Mouse (Mus musculus) spleen, adult 12 weeks (tissue): ENCODE measurements around the gene Ramp1.

Experiments used
- DNase-seq: peaks from one replicate; pipeline ENCODE4 v3.0.0; 2022; ENCODE audit warnings: low spot score

The Ramp1 gene

DNA sequence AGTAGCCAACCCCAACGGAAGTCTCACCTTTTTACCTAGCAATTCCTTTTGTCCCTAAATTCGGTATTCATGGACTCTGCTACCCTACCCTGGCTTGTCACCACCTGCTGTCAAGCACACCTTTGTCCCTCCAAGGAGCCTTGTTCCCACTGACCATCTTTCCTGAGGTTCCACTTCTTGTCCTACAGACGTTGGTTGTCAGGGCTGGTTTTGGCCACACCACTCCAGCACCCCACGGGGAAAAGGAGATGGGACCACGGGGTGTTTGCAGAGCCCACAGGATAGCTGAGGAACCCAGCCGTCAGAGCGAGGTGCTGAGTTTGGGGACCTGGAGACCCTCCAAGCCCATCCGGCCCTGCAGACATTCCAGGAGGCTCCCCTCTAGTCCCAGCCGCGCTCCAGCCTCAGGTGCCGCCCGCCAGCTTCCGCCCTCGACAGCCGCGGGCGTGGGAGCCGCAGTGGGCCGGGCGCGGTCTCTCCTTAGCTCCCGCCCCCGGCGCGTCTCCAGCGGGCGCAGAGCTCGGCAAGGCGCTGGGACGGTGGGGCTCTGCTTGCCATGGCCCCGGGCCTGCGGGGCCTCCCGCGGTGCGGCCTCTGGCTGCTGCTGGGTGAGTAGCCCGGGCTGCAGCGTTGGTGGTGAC, at the start of gene Ramp1:
Gene Ramp1 (plus strand): TSS at position 290 of the 641 bp plus-strand sequence.
- DNase-seq: no peak

DNA sequence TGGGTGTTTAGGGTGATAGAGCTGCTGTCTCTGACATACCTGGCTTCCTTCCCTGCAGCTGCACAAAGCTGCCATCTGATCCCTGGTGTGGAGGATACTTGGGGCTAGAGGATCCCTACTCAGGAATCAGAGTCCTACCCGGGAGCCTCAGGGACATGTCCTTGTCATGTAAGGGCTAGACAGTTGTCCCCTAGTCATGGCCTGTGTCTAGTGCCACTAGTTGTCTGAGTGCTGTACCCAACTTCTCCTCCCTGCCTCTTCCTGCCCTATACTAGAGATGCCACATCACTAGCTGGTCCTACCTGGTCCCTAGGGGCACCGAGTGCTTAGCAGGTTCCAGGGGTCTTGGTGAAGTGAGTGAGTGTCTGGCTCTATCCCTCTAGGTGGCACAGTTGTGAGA, 42.6 kb upstream of the Ramp1 start:
- no peak for DNase-seq

- DNase-seq: no peak
These were observed 34.8 kb upstream of the Ramp1 start, which contains the start of gene Rbm44 for GRCm38 (mm10) chr1:91144813-91145212. Gene Rbm44 (plus strand): TSS chr1:91145089.

DNA sequence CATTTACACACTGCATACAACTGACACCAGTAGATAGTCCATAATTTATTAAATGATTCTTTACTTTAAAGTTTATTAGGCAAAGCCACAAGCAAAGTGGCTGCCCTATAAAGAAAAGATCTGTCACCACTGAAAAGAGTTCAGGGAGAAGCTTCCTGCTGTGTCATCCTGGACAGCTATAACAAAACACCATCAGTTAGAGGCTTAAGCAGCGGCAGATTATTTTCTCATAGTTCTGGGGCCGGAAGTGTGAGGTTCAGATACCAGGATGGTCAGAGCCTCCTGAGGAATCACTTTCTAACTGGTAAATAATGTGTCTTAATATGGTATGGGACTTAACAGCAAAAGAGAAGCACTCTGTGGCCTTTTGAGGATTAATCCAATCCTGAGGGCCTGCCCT, 28.1 kb upstream of the Ramp1 start:
- DNase-seq: no peak

DNA sequence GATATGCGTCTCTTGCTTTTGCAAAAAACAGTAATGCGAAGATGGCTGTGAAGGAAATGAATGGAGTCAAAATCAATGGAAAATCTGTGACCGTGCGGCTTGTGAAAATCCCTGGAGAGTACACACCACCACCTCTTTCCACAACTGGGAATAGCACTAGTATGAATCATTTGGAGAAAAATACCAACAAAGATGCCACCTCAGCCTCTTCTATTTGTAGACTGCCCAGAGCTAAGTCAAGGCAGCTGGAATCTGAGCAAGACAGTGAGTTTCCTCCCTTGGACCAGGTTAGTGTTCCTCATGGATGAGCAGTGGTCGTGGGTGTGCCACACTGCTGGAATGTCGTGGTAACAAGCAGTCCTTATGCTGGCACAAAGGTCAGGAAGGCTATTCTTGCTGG, 12.8 kb upstream of the Ramp1 start:
- DNase-seq: no peak

- DNase-seq: no peak
These were observed 10.5 kb upstream of the Ramp1 start for GRCm38 (mm10) chr1:91169157-91169556.

DNA sequence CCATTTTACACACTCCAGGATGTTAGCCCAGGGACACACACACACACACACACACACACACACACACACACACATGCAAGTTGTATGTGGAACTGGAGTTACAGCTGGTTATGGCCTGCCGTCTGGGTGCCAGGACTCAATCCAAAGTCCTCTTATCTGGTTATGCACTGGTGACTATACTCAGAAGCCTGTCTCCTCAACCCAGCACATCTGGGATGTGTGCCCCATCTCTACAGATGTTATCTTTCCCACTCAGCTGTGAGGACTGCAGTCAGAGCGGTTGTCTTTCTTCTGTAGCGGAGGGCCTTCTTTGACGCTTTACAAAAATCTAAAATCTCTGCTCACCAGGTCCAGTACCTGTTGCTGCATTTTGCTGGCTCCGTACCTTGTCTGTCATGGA, 4.8 kb upstream of the Ramp1 start:
- no peak for DNase-seq

DNA sequence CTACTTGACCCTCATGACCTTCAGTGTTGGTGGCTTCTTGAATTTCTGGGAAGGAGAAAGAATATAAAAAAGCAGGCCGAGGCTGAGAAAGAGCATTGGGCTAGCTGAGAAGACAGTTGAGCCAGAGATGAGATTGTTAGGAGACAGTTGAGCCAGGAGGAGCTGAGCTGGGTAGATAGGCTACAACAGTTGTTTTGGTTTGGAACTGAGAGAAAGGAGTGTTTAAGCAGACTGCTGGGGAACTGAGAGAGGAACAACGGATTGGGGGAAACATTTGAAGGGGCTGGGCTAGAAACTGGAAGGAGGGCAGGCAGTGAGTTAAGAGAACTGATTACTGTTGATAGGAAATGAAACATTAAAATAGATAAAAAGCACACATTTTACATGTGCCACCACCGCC, 3.6 kb upstream of the Ramp1 start:
- no peak for DNase-seq

GRCm38 (mm10) chr1:91176871-91177270, 2.8 kb upstream of the Ramp1 start:
- DNase-seq: no peak

- DNase-seq: peak; percentile 59
These were observed 536 bp upstream of the Ramp1 start for GRCm38 (mm10) chr1:91179086-91179485.

GRCm38 (mm10) chr1:91180174-91180565, 548 bp downstream of the Ramp1 start:
- no peak for DNase-seq

- no peak for DNase-seq
These were observed 1.1 kb downstream of the Ramp1 start for GRCm38 (mm10) chr1:91180723-91181122.

DNA sequence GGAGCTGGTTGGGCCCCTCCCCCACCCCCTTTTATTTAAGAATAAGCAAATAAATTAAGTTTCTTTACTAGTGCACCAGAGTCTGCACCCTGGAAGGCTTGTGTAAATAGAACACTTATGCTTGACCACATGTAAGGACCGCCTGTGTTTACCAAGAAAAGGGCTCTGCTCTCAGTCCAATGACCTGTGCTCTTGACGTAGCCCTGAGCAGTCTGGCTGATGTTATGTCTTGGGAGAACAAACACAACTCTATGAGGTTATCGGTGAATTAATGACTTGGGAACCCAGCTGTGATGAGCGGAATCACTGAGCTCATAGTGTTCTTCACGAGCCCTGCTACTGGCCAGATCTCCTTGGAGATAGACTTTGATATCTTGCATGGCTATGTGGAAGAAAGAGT, 1.6 kb downstream of the Ramp1 start:
- no peak for DNase-seq

DNA sequence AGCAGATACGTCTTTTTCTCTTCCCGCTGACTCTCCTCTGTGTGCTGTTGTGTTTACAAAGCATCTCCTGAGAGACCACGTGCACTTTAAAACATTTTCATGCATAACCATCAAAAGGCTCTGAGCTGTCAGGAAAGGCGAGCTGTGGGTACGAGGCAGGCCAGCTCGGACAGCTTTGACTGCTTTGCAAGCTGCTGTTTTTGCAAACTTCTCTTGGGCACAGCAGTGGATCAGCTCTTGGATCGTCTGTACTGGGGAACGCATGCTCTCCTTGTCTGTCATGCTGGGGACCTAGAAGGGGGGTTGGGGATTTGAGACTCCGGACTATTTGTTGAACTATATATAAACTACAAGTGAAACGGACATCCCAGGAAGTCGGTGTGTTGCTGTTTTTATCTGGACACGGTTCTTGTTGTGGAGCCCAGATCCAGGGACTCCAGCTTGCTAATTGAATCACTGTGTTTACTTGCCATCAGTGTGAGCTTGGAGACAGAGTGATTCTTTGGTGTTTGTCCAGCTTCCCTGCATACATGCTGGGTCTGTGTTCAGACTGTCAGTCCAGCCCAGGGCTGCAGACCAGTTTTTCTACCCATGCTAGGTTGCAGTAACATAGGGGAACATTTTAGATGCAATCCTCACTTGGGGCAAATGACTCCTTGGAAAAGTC, 2.3 kb downstream of the Ramp1 start:
- DNase-seq: no peak

GRCm38 (mm10) chr1:91183305-91183704, 3.7 kb downstream of the Ramp1 start:
- no peak for DNase-seq

- DNase-seq: no peak
These were observed 7.1 kb downstream of the Ramp1 start for GRCm38 (mm10) chr1:91186677-91187076.

GRCm38 (mm10) chr1:91187315-91187714, 7.7 kb downstream of the Ramp1 start:
- no peak for DNase-seq

- no peak for DNase-seq
These were observed 8.4 kb downstream of the Ramp1 start for GRCm38 (mm10) chr1:91187786-91188640.

DNA sequence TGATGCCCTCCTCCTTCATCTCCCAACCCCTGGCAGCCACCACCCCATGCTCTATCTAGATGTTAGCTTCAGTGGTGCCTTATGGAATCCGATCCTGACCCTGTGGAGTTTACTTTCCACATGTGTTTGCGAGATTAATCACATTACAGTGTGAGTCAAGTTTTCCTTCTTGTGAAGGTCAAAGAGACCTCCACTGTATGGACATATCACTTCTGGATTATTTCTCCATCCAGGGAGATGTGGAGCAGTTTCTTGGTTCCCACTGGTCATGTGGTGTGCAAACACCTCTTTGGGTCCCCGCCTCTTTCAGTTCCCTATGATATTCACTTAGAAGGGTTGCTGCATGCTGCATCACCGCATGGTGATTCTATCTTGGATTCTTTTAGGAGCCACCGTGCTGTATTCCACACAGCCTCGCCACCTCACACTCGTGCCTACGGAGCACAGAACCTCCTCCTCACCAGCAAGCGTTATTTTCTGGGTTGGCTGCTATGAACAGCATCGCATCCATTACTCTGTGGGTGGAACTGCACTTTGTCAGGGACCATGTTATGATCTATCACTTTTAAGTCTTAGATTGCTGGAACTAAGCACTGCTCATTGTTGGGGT, 9.3 kb downstream of the Ramp1 start:
- DNase-seq: no peak

DNA sequence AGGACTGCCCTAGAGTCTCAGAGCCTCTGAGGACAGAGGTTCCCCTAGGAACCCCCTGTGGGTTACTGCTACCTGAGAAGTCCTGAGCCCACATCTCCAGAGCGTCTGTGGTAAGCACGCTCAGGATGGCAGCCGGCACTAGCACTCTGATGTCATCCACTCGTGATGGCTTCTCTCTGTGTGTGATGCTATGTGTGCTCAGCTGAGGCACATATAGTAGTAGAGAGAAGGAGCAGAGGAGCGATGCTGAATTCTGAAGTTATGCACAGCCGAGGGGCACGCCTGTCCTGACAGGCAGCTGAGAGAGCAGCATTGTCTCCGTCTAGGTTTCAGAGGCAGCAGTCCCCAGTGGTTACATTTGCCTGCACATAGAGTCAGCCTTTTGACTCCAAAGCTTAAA, 12.6 kb downstream of the Ramp1 start:
- DNase-seq: no peak

- no peak for DNase-seq
These were observed 13.6 kb downstream of the Ramp1 start for GRCm38 (mm10) chr1:91193242-91193641.

DNA sequence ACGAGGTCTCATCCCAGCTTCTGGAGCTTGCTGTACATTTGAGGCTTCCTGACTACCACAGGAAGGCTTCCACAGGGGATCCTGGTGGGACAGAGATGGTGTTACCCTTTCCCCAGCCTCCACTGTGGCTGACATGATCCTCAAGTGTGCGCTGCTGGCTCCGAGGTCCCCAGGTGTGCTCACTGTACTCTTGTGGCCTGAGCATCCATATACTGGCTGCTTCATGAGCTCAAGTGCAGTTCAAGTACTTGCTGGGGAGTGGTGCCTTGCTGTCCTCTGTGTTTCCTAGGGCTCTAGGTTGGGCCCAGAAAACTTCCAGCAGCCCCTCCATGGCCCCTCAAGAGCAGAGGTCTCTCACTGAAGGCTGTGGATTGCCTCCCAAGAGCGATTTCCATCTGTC, 14.1 kb downstream of the Ramp1 start:
- no peak for DNase-seq

GRCm38 (mm10) chr1:91199793-91200192, 20.2 kb downstream of the Ramp1 start:
- DNase-seq: no peak
